Mouse (Mus musculus) WW6 (cell line): ENCODE results near the gene Olfr221.

Experiments
- DNase-seq: peaks from one replicate; pipeline ENCODE4 v3.0.0-alpha.2; 2013; ENCODE audit warnings: low read depth, low spot score

Olfr221 gene

GRCm38 (mm10) chr14:52005616-52006015, 36.6 kb downstream of the Olfr221 start:
- DNase-seq, result no peak

- DNase-seq, result no peak
Measured at GRCm38 (mm10) chr14:52005141-52005540, 37.1 kb downstream of the Olfr221 start.

GRCm38 (mm10) chr14:52003981-52004495, 38.2 kb downstream of the Olfr221 start:
- DNase-seq, result no peak

GRCm38 (mm10) chr14:51997483-51997882, 44.8 kb downstream of the Olfr221 start:
- no peak for DNase-seq

- no peak for DNase-seq
Measured at GRCm38 (mm10) chr14:51996866-51997265, 45.4 kb downstream of the Olfr221 start.

GRCm38 (mm10) chr14:51996231-51996841, 45.9 kb downstream of the Olfr221 start:
- no peak for DNase-seq

GRCm38 (mm10) chr14:51995219-51995871, 46.9 kb downstream of the Olfr221 start:
- no peak for DNase-seq

- no peak for DNase-seq
Measured at GRCm38 (mm10) chr14:51994453-51994852, 47.8 kb downstream of the Olfr221 start.

- no peak for DNase-seq
Measured at GRCm38 (mm10) chr14:51989461-51989970, 52.7 kb downstream of the Olfr221 start.

- DNase-seq, result no peak
Measured at GRCm38 (mm10) chr14:51988731-51989130, 53.5 kb downstream of the Olfr221 start.

GRCm38 (mm10) chr14:51987177-51987576, 55.1 kb downstream of the Olfr221 start:
- DNase-seq, result no peak

GRCm38 (mm10) chr14:51986153-51986505, 56.1 kb downstream of the Olfr221 start:
- DNase-seq, result no peak

- DNase-seq, result no peak
Measured at GRCm38 (mm10) chr14:51985301-51986152, 56.7 kb downstream of the Olfr221 start.

GRCm38 (mm10) chr14:51984247-51985231, 57.7 kb downstream of the Olfr221 start, which contains the start of gene Arhgef40:
TSS of gene Arhgef40 (plus strand) at chr14:51984719.
- DNase-seq, result no peak
